Mouse (Mus musculus): ENCODE results near the gene Acox3.

GRCm38 (mm10) chr5:35580156-35580922, 2.5 kb upstream of the Acox3 start:
- no peak for TF ChIP-seq CTCF (IDR thresholded peaks at IDR 0.05; ENCODE audit: borderline replicate concordance, control insufficient read depth, extremely low read depth, insufficient read depth, low read length, poor library complexity)
- TF ChIP-seq POLR2A (IDR thresholded peaks at IDR 0.05; ENCODE audit: control insufficient read depth, extremely low read depth, insufficient read depth, low read length, poor library complexity): no peak
